Mouse (Mus musculus): ENCODE results near the gene Rxrg. TPM values are rescaled to one million over a fixed set of nuclear protein-coding genes. Genes with fewer than 3 reads are reported as not detected.

The Rxrg gene
- polyA plus RNA-seq, 1 experiment, result 34.8 TPM

DNA sequence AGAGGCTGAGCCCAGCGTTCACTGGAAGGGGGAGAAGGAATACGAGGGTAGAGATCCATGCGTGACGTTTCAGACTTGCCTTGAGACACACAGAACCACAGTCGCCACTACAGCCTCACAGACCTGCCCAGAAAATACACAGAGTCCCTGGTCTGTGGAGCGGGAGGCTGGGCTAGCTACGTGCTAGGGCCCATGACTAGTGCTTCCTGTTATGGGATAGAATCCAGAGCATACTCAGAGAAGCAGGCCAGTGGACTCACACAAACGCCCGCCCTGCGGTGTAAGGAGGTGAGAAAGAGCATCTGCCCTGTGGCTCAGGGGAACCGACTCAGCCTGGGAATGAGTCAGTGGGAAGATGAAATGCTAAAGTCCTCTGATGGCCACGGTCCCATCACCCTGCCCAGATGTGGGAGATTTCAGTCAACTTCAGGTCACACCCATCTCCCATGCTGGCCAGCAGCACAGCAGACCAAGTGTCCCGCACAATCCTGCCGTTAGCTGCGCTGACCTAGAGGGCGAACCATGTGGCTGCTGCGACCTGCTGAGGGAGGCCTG, 74.3 kb downstream of the Rxrg start:
- Histone ChIP-seq H3K4me3 (ENCODE audit: insufficient read depth, low read depth, low read length) (no peak overlapping the region), H3K4me1 (ENCODE audit: control insufficient read depth, insufficient read depth, insufficient read length, low read length) (no peaks in the 10 kb centered on the region), H3K27ac (replicated peaks; ENCODE audit: low read depth, low read length) (no peak overlapping the region)

DNA sequence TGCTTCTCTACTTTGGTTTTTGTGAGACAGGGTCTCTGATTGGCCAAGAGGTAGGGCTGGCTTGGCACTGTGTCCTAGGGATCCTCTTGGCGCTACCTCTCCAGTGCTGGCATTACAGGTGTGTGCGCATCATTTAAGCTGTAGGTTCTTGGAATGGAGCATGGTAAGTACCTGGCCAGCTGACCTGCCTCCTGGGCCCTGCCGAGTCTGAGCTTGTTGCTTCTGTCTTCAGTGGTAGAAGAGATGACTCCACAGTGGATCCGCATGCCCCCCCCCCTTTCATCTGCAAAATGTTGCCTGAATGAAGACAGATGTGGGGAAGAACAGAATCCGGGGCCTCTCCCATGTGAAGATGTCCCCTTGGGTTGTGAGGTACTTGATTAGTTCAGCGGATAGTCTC, 80.9 kb downstream of the Rxrg start:
- H3K4me3 ChIP-seq (ENCODE audit: insufficient read depth, low read depth, low read length), result no peak overlapping the region
- no peaks in the 10 kb centered on the region for H3K4me1 ChIP-seq (ENCODE audit: control insufficient read depth, insufficient read depth, insufficient read length, low read length)
- no peak overlapping the region for H3K27ac ChIP-seq (replicated peaks; ENCODE audit: low read depth, low read length)

DNA sequence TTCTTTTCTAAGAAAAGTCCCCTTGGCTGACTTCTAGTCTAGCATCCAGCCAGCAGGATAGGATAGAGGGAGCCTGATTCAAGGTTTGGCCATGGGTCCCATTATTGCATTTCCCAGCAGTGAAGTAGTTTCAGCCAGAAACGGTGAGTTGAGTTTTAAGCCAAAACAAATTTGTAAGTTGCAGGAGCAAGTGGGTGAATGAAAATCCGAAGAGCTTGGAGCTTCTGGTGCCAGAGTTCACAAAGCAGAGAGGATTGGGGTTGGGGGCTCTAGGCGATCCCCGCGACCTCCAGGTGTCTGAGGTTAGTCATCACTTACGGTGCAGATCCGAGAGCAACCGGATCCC, 89.8 kb downstream of the Rxrg start:
- no peak overlapping the region for H3K27ac ChIP-seq (replicated peaks; ENCODE audit: low read depth, low read length)
- H3K4me3 ChIP-seq (ENCODE audit: insufficient read depth, low read depth, low read length), result peak overlapping the region; percentile 57; the same call in 1 of the 2 replicates
- no peaks in the 10 kb centered on the region for H3K4me1 ChIP-seq (ENCODE audit: control insufficient read depth, insufficient read depth, insufficient read length, low read length)

DNA sequence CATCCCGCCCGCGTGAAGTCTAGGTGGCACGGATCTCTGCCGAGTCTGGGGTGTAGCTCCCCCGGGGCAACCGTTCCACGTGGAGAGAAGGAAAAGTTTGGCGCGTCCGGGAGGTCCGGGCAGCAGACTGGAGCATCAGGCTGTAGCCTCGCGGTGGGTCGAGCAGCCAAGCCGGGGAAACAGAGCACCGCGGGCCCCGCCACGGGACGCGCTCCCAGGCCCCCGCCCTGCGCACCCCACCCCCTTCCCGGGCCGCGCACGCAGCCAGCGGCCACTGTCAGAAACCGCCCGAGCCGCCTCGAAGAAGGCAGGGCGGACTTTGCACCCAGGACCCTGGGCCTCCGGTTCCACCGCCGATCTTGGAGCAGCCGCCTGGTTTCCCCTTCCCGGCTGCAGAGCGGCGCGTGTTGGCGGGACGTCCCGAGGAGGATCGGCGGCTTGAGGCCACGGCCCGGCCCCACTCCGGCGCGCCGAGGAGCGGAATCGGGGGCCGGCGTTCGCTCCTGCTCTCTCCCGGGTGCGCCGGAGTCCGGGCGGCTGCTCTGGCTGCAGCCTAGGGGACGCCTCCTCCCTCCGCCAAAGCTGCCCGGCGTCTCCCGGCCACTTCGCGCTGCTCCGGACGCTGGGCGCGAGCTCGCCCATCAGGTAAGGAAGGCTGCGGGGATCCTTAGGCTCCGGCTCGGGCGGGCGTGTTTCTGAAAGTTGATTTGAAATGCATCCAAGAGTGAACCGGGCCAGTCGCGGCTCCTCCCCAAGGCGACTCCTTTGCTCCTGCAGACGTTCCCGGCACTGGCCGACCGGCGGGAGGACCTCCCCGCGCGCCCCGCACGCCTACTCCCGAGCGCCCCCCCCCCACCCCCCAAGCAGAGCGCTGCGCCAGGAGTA, 90.4 kb downstream of the Rxrg start:
- no peak overlapping the region for H3K27ac ChIP-seq (replicated peaks; ENCODE audit: low read depth, low read length)
- H3K4me3 ChIP-seq (ENCODE audit: insufficient read depth, low read depth, low read length), result peak overlapping the region; percentile 57
- no peaks in the 10 kb centered on the region for H3K4me1 ChIP-seq (ENCODE audit: control insufficient read depth, insufficient read depth, insufficient read length, low read length)

DNA sequence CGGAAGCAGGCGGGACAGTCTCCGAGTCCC, 90.9 kb downstream of the Rxrg start, which contains the start of gene Lmx1a:
TSS of gene Lmx1a (plus strand) at position 6 of the 30 bp plus-strand sequence.
- peak within 1 kb of the TSS; percentile 57 for H3K4me3 ChIP-seq (ENCODE audit: insufficient read depth, low read depth, low read length)
- H3K4me1 ChIP-seq (ENCODE audit: control insufficient read depth, insufficient read depth, insufficient read length, low read length), result no peaks in the 10 kb centered on the region
- H3K27ac ChIP-seq (replicated peaks; ENCODE audit: low read depth, low read length), result no peak within 1 kb of the TSS

Other genes starting within 250 kb of the Rxrg start
- gene Aldh9a1, start 248.4 kb upstream of the Rxrg start, polyA plus RNA-seq (2012; ENCODE audit: insufficient read depth, insufficient read length, missing spikeins), result 63.8 and 97.0 TPM in 2 replicates
- 114 and 119 TPM in 2 replicates for gene Mgst3, start 204.5 kb upstream of the Rxrg start, polyA plus RNA-seq (2012; ENCODE audit: insufficient read depth, insufficient read length, missing spikeins)
- gene Lrrc52, start 131.6 kb upstream of the Rxrg start, polyA plus RNA-seq (2012; ENCODE audit: insufficient read depth, insufficient read length, missing spikeins), result not detected in 2 replicates
- not detected in 2 replicates for gene Lmx1a, start 90.9 kb downstream of the Rxrg start, polyA plus RNA-seq (2012; ENCODE audit: insufficient read depth, insufficient read length, missing spikeins)

Data from brown adipose tissue, adult 24 weeks (tissue).